Mouse (Mus musculus): ENCODE data around the gene Msi2.

- TF ChIP-seq CTCF (IDR thresholded peaks at IDR 0.05; ENCODE audit: extremely low read depth, insufficient read depth, insufficient read length, insufficient replicate concordance): no peak
- TF ChIP-seq POLR2A (IDR thresholded peaks at IDR 0.05; ENCODE audit: low read depth, low read length): no peak
These were observed 13.6 kb downstream of the Msi2 start for GRCm38 (mm10) chr11:88704688-88705087.
